Mouse (Mus musculus) CH12F3 (cell line): ENCODE results near the gene Atg10.

Source experiments
- in situ Hi-C: fragments of 300-500 bp; cut with MboI; formaldehyde crosslinking; loops from 2 replicates; pipeline ENCODE4 v1.14.3; 2020; ENCODE audit warnings: low sequenced_read_pairs

The Atg10 gene

DNA sequence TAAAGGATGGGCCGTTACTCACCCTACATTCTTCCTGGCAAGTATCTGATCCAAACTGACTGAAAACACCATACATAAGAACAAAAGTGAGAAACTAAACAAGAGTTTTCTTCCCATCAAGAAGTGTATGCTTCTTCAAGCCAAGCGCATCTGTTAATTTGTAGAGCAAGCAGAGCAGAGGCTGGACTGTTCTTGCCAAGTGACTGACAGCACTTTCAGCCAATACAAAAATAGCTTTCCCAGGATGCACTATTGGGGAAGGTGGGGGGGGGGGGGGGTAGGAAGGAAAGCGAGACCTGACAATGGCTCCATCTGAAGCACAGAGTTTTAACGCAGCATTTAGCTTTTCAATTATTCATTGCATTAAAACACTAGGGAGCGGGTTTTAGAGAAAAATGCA is 318.6 kb downstream of the Atg10 start, which contains the start of gene Atp6ap1l:
TSS of gene Atp6ap1l (minus strand) at position 180 of the 400 bp plus-strand sequence.
- in situ Hi-C loops: no loop called here

DNA sequence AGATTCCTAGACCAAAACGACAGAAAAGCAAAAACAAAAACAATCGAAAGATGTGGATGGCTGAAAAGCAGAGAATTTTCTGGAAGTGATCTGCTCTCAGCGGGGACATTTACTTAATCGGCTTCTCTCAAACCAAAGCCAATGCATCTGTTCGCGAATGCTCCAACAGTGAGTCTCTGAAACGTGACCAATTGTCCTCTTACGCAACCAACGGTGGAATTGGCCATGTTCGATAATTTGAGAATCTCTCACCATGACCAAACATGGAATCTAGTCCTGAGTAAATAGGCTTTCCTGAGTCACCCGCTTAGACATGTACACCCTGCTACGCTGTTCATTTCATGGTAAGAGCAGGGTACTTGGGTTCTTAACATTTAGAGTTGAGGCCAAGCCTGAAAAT is 326.9 kb downstream of the Atg10 start:
- in situ Hi-C loops: no loop called here

DNA sequence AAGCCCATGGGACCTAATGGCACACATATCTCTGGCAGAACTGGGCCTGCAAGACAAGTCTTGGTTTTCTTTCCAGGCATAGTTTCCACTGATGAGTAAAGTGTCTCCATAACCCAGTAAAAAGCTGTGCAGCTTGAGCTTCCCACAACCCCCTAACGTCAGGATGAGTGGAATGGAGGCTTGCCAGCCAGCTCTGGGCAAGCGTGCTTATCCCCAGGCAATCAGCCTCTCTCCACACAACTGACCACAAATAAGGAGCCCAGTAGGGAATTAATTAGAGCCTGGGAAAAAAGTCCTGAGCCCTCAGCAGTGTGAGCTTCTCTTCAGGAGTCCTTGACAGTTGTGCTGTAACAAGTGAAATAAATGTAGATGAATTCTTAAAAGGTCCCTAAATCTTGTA is 327.7 kb downstream of the Atg10 start:
- in situ Hi-C loops: no loop called here

DNA sequence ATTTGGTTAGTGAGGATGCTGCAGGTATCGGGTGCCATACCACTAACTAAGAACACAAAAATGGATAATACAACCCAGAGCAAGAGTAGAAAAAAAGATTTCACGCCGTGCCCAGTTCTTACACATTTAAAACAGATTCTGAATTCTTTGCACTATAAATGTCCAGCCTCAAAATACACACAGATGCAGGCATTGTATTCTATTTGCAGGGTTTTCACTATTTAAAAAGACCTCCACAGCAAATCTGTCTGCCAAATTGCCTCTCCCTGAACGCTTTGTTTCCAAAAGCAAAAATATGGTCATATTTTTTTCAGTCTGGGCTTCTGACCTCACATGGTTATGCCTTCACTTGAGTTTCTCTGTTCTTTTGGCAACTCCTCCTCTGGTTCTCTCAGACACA is 328.9 kb downstream of the Atg10 start:
- in situ Hi-C loops: no loop called here

DNA sequence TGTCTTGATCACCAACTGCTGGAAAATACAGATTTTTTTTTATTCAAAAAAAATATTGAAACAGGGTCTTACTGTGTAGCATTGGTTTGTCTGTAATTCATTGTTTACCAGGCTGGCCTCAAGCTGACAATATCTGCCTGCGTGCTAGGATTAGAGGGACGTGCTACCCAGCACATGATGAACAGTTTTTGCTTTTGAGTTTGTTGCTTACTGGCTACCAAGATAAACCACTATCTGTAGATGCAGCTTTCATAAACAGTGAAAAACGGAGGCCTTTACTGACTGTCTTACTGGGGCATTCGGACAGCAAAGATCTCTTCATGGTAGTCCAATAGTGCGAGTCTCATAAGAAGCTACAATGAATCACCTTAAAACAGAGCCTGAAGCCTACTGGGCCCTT is 333.7 kb downstream of the Atg10 start:
- in situ Hi-C loops: no loop called here

DNA sequence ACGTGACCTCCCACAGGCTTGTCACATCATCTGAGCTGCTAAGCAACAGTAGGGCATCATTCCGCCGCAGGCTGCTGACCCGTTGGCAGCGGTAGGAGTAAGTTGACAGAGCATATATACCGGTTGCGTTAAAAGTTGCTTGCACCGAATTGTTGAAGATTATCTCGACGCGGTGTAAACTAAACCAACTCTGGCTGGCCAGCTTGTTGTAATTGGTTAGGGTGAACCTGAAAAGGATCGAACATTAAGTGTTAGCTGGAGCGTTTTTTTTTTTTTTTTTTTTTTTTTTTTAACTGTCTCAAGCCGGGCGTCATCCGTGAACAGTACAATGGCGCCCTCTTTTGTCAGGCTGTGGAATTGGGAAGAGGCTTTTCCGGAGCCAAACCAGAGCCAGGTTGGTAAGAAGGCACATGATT is 337.2 kb downstream of the Atg10 start:
- in situ Hi-C loops: no loop called here

DNA sequence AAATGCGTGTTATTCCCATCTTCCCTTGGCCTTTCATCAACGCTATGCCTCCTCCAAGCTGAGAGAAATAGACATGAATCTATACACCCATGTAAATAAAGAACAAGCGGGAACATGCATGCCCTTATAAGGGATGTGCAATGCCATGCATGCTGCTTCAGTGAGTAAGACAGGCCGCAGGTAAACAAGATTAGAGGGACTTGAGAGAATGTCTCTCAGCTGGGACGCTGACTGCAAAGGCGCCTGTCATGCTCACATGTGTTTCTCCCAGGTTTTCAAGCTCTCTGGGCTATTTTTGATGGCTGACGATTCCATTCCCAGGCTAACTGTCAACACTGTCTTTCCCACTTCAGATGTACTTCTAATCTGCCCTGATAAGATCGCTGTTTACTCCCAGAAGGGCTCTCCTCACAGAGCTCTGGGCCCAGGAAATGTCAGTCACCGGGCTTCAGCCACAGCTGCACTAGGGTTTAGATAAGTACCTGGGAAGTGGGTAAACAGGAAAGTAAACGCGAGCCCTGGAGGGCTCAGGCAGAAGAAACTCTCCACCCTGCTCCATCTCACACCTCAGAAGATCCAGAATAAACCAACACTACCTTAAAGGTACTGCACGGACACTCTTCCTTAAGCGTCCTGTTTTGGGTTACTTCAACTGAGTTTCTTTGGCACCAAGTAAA is 337.8 kb downstream of the Atg10 start:
- in situ Hi-C loops: no loop called here
